Mouse (Mus musculus) ZHBTc4 (cell line): ENCODE results near the gene Olfr38.
A peak's percentile ranks its signal among the peaks of the same experiment; 100 is the strongest.

ENCODE experiments used
- DNase-seq: peaks from one replicate; pipeline ENCODE4 v3.0.0-alpha.2; 2011; ENCODE audit warnings: low read depth, low spot score

The Olfr38 gene

DNA sequence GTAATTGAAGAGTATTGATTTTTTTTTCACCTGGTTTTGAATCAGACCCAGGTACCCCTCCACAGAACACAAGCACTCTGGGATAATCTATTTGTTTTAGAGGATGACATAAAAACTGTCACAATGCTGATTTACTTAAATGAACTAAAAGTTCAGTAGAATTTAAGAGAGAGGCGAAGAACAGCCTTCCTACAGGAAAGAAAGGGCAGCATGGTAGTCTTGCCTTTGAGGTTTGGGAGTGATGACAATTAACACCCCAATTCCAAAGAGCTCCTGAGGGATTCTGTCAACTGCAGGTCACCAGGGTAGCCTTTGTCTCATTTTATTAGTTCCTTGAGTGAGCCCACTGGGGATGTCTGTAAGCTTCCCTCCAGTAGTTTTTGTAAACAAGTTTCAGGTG, at the start of gene Olfr38:
Olfr38 (plus strand) TSS at position 301 of the 400 bp plus-strand sequence.
- no peak for DNase-seq

DNA sequence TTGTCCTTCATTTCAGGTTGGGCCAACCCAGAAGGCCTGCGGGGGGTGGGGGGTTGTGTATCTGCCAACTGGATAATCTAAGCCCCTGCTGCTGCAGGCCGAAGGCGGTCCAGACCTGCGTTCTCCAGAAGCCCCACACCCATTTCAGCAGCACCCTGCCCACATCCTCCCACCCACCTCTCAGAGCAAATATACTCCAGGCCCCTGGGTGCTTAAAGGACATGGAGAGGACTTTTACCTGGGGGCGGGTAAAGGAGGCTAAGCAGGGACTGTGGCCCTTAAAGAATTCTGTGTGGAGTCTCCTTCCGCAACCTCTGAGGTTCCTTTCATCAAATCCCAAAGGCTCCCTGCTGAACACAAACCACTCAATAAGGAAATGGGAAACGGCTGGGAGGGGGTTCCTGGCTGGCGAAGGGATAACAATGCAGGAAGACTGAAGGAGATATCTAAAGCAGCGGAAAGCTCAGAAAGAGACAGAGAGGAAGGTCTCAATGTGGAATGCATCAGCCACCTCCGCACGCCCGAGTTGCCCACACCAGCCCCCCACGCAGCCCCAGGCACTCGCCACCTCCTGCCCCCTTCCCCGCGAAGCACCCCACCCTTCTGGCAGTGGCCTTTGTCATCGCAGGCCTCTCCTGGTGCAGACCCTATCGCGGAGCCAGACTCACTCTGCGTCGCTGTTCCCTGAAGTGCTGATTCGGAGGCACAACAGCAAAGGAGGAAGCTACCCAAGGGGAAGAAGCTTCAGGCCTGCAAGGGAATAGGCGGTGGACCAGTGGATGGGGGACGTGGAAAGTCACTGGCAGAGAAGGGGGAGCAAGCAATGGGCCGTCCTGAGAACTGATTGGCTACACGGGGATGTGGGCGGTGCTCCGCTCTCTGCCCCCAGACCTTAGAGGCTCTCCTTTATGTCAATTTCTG, 46.7 kb upstream of the Olfr38 start, which contains the start of gene Tcaf1:
Tcaf1 (minus strand) TSS at position 798 of the 921 bp plus-strand sequence.
- peak; percentile 52 for DNase-seq

DNA sequence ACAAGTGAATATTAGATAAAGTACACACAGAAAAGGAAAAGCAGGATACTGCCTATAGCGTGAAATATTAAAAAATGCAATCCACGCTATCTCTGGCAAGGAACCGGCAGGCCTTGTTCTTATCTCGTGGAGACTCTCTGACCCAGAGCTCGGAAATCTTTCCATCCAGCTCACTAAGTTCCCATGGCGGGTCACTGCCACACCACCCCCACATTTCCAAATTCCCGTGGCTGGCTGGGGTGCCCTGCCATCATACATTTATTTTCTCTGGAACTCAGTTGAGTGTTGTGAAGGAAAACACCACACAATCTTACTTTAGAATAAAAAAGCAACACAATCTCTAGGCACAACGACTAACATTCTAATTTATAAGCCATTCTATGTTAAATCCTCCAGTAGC, 41.5 kb upstream of the Olfr38 start:
- no peak for DNase-seq

DNA sequence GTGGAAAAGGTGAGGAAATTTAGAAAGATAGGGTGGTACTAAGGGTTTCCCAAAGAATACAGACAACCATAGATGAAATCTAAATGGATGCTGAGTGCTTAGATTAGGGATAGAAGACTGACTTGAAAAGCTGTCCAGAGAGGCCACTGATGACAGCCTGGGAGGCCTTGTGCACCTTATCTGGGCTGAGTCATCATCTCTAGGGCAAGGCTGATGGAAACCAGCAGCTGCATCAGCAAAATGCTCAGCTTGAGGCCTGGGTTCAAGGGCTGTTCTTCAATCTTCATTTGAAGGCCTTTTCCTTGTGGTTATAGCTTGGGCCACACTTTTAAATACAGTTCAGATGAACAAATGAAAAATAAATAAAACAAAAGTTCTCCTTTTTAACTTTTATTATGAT, 38.2 kb upstream of the Olfr38 start:
- no peak for DNase-seq

DNA sequence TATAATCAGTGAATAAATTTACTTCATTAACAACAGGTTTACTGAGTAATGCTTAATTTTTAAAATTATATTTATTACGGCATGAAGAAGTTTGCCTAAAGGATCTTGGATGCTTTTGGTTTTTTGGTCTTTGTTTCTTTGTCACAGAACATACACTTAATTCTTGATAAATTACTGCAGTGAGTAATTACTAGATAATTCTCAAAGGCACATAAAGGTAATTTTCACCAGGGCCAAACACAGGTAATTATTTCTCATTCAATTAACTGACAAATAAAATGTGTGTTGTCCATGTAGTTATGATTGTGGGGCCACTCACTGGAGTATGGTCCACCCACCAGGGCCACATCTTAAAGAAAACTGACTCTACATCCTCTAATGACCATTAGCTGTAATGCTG, 17.1 kb upstream of the Olfr38 start, which contains the start of gene Olfr453:
Olfr453 (plus strand) TSS at position 301 of the 400 bp plus-strand sequence.
- DNase-seq = no peak

DNA sequence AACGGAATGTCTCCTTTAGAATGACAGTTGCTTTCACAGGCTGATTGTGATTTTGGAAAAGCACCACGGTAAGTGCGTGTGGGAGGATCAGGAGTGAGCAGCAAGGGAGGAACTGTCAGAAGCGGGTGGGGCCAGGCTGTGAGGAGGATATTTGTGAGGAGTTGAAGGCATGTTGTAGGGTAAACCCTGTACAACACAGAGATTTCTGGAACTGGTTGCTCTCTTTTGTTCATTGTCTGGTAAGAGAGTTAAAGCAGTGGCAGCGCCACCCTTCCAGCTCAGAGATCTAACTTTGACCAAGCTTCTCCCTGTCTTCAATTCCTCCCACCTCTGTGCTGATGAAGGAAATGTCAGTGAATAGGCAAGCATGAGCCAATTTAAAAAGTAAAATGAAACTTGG, 13.9 kb upstream of the Olfr38 start:
- DNase-seq = no peak

DNA sequence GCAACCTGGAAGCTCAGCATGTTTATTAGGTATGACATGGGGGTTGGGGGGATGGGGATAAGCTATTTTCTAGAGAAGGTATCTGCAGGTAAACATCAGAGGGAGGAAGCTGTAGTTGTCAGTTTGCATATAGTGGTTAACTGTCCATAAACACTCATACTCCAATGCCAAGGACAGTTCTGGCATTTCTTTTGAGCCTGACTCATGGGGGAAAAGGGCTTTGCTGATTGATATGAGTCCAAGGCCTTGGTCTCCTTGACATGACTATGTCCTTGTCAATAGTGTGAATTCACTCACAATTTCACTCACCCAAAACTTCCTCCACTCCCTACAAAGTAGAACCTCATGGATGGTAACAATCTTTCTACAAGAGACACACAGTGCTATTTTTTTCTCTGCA, 8.4 kb upstream of the Olfr38 start:
- DNase-seq = no peak

DNA sequence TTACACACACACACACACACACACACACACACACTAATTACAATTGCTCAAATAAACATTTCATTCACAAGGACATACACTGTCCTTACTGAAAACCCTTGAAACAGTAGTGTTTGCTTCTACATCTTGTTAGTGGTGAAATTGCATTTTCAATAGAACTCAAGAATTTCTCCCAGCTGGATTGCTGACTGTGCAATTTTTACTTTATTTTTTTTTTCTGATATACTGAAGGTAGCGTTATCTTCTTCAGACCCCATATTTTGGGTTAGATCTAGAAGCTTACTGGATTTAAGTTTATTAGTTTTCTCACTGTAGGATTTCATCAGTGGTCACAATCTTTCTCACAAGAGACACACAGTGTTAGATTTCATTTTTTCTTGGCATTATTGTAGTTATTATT, 20.9 kb downstream of the Olfr38 start:
- no peak for DNase-seq

DNA sequence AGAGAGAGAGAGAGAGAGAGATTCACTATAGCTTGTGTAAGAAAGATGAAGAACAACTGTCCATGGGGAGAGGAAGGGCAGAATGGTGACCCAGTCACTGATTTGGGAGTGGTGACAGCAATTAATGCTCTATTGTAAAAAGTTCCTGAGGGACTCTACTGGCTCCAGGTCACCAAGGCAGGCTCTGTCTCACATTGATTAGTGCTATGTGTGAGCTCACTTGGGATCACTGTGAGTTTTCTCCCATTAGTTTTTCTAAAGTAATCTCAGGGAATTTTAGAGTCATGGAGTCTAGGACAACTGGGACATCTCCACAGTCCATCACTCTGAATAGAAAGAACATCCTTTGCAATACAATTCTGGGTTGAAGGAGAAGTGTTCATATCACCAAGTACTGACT, 28.6 kb downstream of the Olfr38 start, which contains the start of gene Olfr452:
Olfr452 (plus strand) TSS at position 301 of the 400 bp plus-strand sequence.
- DNase-seq = no peak

DNA sequence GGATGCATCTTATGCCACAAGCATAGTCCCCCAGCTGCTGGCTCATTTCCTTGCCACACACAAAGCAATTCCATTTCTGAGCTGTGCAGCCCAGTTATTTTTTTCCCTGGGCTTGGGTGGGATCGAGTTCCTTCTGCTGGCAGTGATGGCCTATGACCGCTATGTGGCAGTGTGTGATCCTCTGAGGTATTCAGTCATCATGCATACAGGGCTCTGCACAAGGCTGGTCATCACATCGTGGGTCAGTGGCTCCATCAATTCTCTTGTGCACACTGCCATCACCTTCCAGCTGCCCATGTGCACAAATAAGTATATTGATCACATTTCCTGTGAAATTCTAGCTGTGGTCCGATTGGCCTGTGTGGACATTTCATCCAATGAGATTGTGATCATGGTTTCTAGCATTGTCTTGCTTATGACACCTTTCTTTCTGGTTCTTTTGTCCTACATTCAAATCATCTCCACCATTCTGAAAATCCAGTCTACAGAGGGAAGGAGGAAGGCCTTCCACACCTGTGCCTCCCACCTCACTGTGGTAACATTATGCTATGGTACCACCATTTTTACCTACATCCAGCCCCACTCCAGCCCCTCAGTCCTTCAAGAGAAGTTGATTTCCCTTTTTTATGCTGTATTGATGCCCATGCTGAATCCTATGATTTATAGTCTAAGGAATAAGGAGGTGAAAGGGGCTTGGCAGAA, 34.2 kb downstream of the Olfr38 start:
- DNase-seq = peak; percentile 10

DNA sequence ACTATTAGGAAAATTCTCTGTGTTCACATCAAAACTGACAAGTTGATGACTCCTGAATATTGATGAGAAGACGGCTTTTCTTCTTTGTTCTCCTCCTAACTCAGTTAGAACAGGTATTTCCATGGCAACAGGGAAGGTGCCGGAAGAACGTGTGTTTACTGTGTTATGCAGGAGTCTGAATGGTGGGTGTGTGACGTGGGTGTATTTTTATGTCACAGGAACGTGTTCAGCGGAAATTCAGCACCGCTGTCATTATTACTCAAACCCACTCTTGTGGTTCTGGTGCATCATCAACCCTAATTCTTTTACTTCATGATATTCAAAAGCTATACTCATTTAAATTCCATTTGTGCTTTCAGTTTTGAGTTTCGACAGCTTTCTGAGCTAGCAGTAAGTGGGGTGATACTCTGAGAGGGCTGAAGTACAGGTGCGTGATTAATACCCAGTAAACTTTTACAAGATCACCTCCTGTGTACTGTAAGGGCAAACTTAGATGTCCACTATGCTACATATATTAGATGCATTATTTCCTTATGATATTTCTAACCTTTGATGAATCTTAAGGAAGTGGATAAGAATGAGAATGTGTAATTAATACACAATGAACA, 34.8 kb downstream of the Olfr38 start:
- DNase-seq = no peak

DNA sequence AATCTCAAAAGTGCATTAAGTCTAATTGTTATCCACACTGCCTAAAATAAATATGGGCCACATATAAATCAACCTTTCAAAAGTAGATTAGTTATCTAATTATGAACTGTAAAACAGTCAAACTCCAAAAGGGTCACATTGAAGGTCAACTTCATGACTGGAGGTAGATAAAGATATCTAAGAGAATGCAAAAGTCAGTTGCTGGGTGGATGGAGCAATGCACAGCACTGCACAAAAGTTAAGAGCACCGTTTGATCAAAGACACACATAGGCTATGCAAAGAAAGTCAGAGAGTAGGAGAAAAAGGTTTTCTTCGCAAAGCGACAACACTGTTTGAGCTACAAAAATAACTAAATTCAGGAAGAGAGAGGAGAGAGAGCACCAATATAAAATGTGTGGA, 38.8 kb downstream of the Olfr38 start:
- no peak for DNase-seq

DNA sequence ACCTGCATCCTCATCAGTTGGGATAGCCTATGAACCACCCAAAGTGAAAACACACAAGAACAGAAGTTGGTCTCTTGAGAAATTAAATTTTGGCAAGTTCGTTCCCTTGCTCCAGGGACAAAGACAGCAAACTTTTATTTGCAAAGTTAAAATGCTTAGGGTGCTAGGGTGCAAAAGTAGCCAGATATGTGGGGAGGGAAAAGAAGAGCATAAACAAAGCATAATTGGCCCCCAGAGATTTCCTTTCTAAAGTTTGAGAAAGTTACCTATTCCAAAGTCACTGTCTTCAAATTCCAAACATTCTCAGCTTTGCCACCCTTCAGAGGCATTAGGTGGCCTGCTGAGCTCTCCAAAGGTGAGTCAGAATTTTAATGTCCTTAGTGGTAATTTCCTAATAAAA, 55.4 kb downstream of the Olfr38 start, which contains the start of gene Olfr450:
Olfr450 (plus strand) TSS at position 301 of the 400 bp plus-strand sequence.
- no peak for DNase-seq
